Mouse (Mus musculus) c-Kit-positive CD71-positive TER-119-negative erythroid progenitor cells, embryonic 14.5 days (primary cell): ENCODE data around the gene Morn5.

Experiments
- DNase-seq: peaks from one replicate; pipeline ENCODE4 v3.0.0-alpha.2; 2013; ENCODE audit warnings: low read depth

Gene Morn5

GRCm38 (mm10) chr2:36104436-36104955 is 55.2 kb downstream of the Morn5 start:
- DNase-seq = no peak

GRCm38 (mm10) chr2:36104956-36105741 is 55.9 kb downstream of the Morn5 start, which contains the start of gene Lhx6:
Gene Lhx6 (minus strand): TSS chr2:36105408.
- no peak for DNase-seq

GRCm38 (mm10) chr2:36108615-36109014 is 59.4 kb downstream of the Morn5 start:
- no peak for DNase-seq

- no peak for DNase-seq
Measured at GRCm38 (mm10) chr2:36112632-36113031, 63.4 kb downstream of the Morn5 start.

GRCm38 (mm10) chr2:36126795-36127429 is 77.7 kb downstream of the Morn5 start:
- DNase-seq = no peak

- DNase-seq = no peak
Measured at GRCm38 (mm10) chr2:36127973-36128372, 78.7 kb downstream of the Morn5 start.

- DNase-seq = no peak
Measured at GRCm38 (mm10) chr2:36129051-36129450, 79.8 kb downstream of the Morn5 start.
